Mouse (Mus musculus) hindbrain, embryonic 11.5 days (tissue): Measurements from ENCODE around the gene Lsg1. TPM values are rescaled to one million over a fixed set of nuclear protein-coding genes. Genes with fewer than 3 reads are reported as not detected.

Source experiments
- ATAC-seq: fragments of 200-750 bp; cut with Nextera tagmentation; 2 replicates; pipeline ENCODE4 v1.8.0; 2017; ENCODE audit warnings: mild to moderate bottlenecking, moderate TSS enrichment, moderate library complexity; ENCODE audit not compliant: low FRiP score
- DNase-seq: peaks from one replicate; pipeline ENCODE4 v3.0.0-alpha.2; 2015; ENCODE audit warnings: low spot score
- H3K27ac ChIP-seq: fragments of 300-500 bp; sonication (generic); 2 replicates; pipeline ENCODE4 v1.5.1; 2014; ENCODE audit warnings: mild to moderate bottlenecking, low read depth, low read length
- H3K27me3 ChIP-seq: fragments of 300-500 bp; sonication (generic); 2 replicates; pipeline ENCODE4 v1.6.1; 2014; ENCODE audit warnings: mild to moderate bottlenecking, low read length, moderate library complexity, mixed read lengths; ENCODE audit not compliant: control insufficient read depth, insufficient read depth
- H3K36me3 ChIP-seq: fragments of 300-500 bp; sonication (generic); 2 replicates; pipeline ENCODE4 v1.6.1; 2014; ENCODE audit warnings: mild to moderate bottlenecking, low read length, moderate library complexity, mixed read lengths; ENCODE audit not compliant: control insufficient read depth, insufficient read depth
- H3K4me1 ChIP-seq: fragments of 300-500 bp; sonication (generic); replicated peaks from 2 replicates; pipeline ENCODE4 v1.6.1; 2014; ENCODE audit warnings: low read length, mixed read lengths; ENCODE audit not compliant: control insufficient read depth, insufficient read depth
- H3K4me2 ChIP-seq: fragments of 300-500 bp; sonication (generic); replicated peaks from 2 replicates; pipeline ENCODE4 v1.6.1; 2014; ENCODE audit warnings: mild to moderate bottlenecking, low read depth, low read length
- H3K4me3 ChIP-seq: fragments of 300-500 bp; sonication (generic); 2 replicates; pipeline ENCODE4 v1.5.1; 2014; ENCODE audit warnings: low read depth, low read length
- H3K9ac ChIP-seq: fragments of 300-500 bp; sonication (generic); 2 replicates; pipeline ENCODE4 v1.6.1; 2014; ENCODE audit warnings: low read depth, low read length
- H3K9me3 ChIP-seq: fragments of 300-500 bp; sonication (generic); 2 replicates; pipeline ENCODE4 v1.6.1; 2016; ENCODE audit warnings: low read length; ENCODE audit not compliant: control insufficient read depth
- WGBS: fragments of 180-500 bp; shearing (Covaris S2); extraction: QIAGEN DNeasy Blood & Tissue Kit; methylation state at CpG from one replicate; pipeline ENCODE4 v1.1.7; 2014; 5-methylcytosine and 5-hydroxymethylcytosine counted together
- polyA plus RNA-seq: library from polyadenylated mRNA; unstranded; fragments of >200 nt; fragmentation: Nextera tagmentation; extraction: Ambion mirVana; gene quantifications from 2 replicates; pipeline ENCODE4 v1.2.1, GENCODE M21; 2014

The Lsg1 gene
- polyA plus RNA-seq, 1 experiment from 2014 or later: 73.4 TPM

GRCm38 (mm10) chr16:30602684-30603530 lies 15.5 kb upstream of the Lsg1 start:
- Histone ChIP-seq H3K27me3 (peaks cover 14% of the 10 kb centered on the region), H3K9me3 (no peaks in the 10 kb centered on the region), H3K27ac (0 out of 2 replicates have a peak overlapping the region, but pooled peaks have one; percentile 12), H3K4me1 (peaks cover 7% of the 10 kb centered on the region), H3K4me3 (no peak overlapping the region), H3K9ac (no peak overlapping the region), H3K36me3 (no peaks in the 10 kb centered on the region), H3K4me2 (no peak overlapping the region)
- DNase-seq: peak; percentile 44
- no peak for ATAC-seq
- 31% methylated on average over 18 of the region's 18 CpGs for WGBS

DNA sequence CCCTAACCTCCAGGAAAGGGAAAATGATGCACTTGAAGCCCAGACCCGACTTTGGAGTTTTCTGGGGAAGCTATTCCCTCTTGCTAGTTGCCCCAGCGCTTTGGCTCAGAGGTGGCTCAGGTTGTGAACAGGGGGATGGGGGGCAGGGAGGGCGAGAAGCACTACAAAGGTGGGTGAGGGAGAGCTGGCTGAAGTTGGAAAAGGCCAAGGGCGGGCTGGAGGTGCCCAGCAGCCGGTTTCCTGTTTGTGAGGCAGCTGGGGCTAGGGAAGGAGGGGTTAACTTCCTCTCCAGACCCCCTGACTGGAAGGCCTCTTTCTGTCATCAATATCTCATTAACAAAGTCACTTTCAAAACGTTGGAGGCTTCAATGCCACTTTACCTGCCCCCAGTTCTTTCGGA lies 14.6 kb upstream of the Lsg1 start:
- Histone ChIP-seq H3K9me3 (no peaks in the 10 kb centered on the region), H3K4me3 (no peak overlapping the region), H3K9ac (no peak overlapping the region), H3K4me1 (peaks cover 7% of the 10 kb centered on the region), H3K27me3 (peaks cover 14% of the 10 kb centered on the region), H3K36me3 (no peaks in the 10 kb centered on the region), H3K4me2 (peak overlapping the region; percentile 1; the same call in 1 of the 2 replicates), H3K27ac (no peak overlapping the region)
- 27% methylated on average over 6 of the region's 7 CpGs for WGBS
- ATAC-seq (no peak), DNase-seq (peak; percentile 27)

GRCm38 (mm10) chr16:30601046-30601832 lies 13.8 kb upstream of the Lsg1 start:
- H3K27me3 ChIP-seq: peaks cover 14% of the 10 kb centered on the region
- ATAC-seq: peak; percentile 20; the same call in 1 of the 2 replicates
- H3K4me1 ChIP-seq: peaks cover 10% of the 10 kb centered on the region

GRCm38 (mm10) chr16:30600431-30601045 lies 13.1 kb upstream of the Lsg1 start:
- H3K4me1 ChIP-seq: peaks cover 10% of the 10 kb centered on the region
- peak overlapping the region; percentile 47 for H3K4me3 ChIP-seq
- H3K9me3 ChIP-seq: no peaks in the 10 kb centered on the region
- ATAC-seq: peak; percentile 21; the same call in 1 of the 2 replicates
- peak; percentile 70 for DNase-seq
- H3K4me2 ChIP-seq: peak overlapping the region; percentile 89
- H3K9ac ChIP-seq: peak overlapping the region; percentile 70
- no peaks in the 10 kb centered on the region for H3K36me3 ChIP-seq
- H3K27me3 ChIP-seq: peaks cover 14% of the 10 kb centered on the region
- 1% methylated on average over 53 of the region's 53 CpGs for WGBS
- no peak overlapping the region for H3K27ac ChIP-seq

More at GRCm38 (mm10) chr16:30601046-30601832, 13.8 kb upstream of the Lsg1 start:
- H3K9me3 ChIP-seq: no peaks in the 10 kb centered on the region
- no peak overlapping the region for H3K27ac ChIP-seq
- 8% methylated on average over 42 of the region's 42 CpGs for WGBS
- peak overlapping the region; percentile 89 for H3K4me2 ChIP-seq
- peak overlapping the region; percentile 47 for H3K4me3 ChIP-seq
- H3K9ac ChIP-seq: peak overlapping the region; percentile 70
- peak; percentile 72 for DNase-seq
- H3K36me3 ChIP-seq: no peaks in the 10 kb centered on the region

DNA sequence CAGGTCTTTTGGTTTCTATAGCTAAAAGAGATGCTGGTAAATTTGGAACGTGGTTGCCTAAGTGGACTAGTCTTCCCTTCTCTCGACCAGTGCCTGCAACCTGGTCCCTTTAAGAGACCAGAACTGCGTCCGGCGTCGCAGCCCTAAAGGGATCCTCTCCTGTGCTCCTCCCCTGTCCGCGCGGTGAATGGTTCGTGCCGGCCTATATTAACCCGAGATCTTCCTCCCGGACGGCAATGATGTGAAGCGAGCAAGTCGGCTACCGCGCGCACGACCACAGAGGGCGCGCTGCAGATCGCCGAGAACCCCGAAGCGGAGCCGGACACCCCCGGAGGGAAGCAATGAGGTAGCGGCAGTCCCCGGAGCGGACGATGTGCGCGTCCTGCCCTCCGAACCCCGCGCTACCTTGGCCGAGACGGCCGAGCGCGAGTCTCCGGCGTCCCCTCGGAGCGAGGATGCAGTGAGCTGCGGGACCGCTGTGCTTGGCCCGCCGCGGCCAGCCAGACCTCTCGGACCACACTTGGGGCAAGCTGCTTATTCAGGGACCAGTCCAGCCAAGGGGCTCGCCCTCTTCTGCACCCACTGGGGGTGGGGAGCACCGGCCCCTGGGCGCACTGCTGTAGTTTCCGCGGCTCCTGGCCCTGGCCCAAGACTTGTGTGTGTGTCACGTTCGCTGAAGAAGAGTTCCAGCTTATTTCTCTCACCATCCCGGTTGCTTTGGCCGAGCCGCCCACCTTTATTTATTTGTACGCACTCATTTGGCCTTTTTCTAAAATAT lies 12.3 kb upstream of the Lsg1 start, which contains the start of gene Fam43a:
Gene Fam43a, plus strand, starts transcription at position 233 of the 778 bp plus-strand sequence.
- Histone ChIP-seq H3K4me1 (peaks cover 10% of the 10 kb centered on the region), H3K27me3 (peaks cover 14% of the 10 kb centered on the region), H3K4me2 (peak within 1 kb of the TSS; percentile 89), H3K36me3 (no peaks in the 10 kb centered on the region), H3K27ac (0 out of 2 replicates have a peak within 1 kb of the TSS, but pooled peaks have one; percentile 3), H3K9ac (peak within 1 kb of the TSS; percentile 70), H3K4me3 (peak within 1 kb of the TSS; percentile 47), H3K9me3 (no peaks in the 10 kb centered on the region)
- DNase-seq (peak; percentile 91), ATAC-seq (peak; percentile 77)
- WGBS: under 1% methylated on average over 63 of the region's 63 CpGs

GRCm38 (mm10) chr16:30596959-30597681 lies 9.7 kb upstream of the Lsg1 start:
- Histone ChIP-seq H3K27ac (no peak overlapping the region), H3K9ac (no peak overlapping the region), H3K4me3 (no peak overlapping the region), H3K36me3 (no peaks in the 10 kb centered on the region), H3K4me1 (peaks cover 10% of the 10 kb centered on the region), H3K27me3 (peaks cover 14% of the 10 kb centered on the region), H3K4me2 (peak overlapping the region; percentile 11; the same call in 1 of the 2 replicates), H3K9me3 (no peaks in the 10 kb centered on the region)
- DNase-seq (peak; percentile 94), ATAC-seq (peak; percentile 26; the same call in 1 of the 2 replicates)
- WGBS: 10% methylated on average over 16 of the region's 16 CpGs

DNA sequence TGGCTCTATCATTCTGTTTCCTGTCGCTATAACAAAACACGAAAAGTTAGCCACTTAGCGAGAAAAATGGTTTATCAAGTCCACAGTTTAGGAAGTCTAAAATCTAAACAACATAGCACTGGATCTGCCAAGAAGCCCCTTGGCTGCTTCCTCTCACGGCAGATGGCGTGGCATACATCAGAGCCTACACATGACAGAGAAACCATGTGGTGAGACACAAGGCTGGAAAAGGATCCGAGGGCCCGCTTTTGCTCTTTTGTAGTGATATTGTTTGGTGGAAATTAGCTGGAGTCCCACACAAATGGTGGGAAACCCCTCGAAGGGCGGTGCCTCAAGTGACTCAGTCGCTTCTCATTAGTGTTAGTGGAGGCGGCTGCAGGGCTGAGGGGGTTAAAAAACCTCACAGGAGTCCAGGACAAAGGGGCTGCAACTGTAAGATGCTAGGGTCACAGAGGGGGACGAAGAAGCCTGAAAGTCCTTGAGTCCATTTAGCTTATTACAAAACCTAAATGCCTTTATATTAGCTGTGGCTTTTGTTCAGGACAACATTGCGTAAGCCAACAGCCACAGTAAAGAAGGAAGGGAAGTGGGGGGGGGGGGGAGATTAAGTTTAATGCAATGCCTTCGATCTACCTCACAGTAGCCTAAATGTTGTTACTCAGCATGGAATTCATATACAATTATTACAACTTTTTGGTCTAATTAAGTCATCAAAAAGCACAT lies 8.6 kb upstream of the Lsg1 start:
- H3K4me2 ChIP-seq: no peak overlapping the region
- H3K9ac ChIP-seq: no peak overlapping the region
- no peaks in the 10 kb centered on the region for H3K36me3 ChIP-seq
- no peak overlapping the region for H3K4me3 ChIP-seq
- no peak overlapping the region for H3K27ac ChIP-seq
- H3K27me3 ChIP-seq: peaks cover 7% of the 10 kb centered on the region
- ATAC-seq (no peak), DNase-seq (no peak)
- WGBS: 69% methylated on average over 14 of the region's 14 CpGs
- no peaks in the 10 kb centered on the region for H3K9me3 ChIP-seq
- H3K4me1 ChIP-seq: peaks cover 5% of the 10 kb centered on the region
